Mouse (Mus musculus) midbrain, postnatal 0 days (tissue): ENCODE data around the gene Taf12. TPM values are rescaled to one million over a fixed set of nuclear protein-coding genes. Genes with fewer than 3 reads are reported as not detected.

Experiments
- ATAC-seq: fragments of 200-750 bp; cut with Nextera tagmentation; 2 replicates; pipeline ENCODE4 v1.8.0; 2017; ENCODE audit warnings: moderate number of reproducible peaks, mild to moderate bottlenecking, moderate TSS enrichment, moderate library complexity; ENCODE audit not compliant: low FRiP score
- DNase-seq: peaks from one replicate; pipeline ENCODE4 v3.0.0-alpha.2; 2015; ENCODE audit warnings: low spot score
- H3K27ac ChIP-seq: fragments of 300-500 bp; sonication (generic); 2 replicates; pipeline ENCODE4 v1.5.1; 2014; ENCODE audit warnings: low read depth, mild to moderate bottlenecking, low read length, mixed read lengths
- H3K27me3 ChIP-seq: fragments of 300-500 bp; sonication (generic); 2 replicates; pipeline ENCODE4 v1.6.1; 2014; ENCODE audit warnings: low read length, control low read depth, mixed read lengths; ENCODE audit not compliant: insufficient read depth
- H3K36me3 ChIP-seq: fragments of 300-500 bp; sonication (generic); 2 replicates; pipeline ENCODE4 v1.6.1; 2014; ENCODE audit warnings: low read length, control low read depth, mixed read lengths; ENCODE audit not compliant: insufficient read depth
- H3K4me1 ChIP-seq: fragments of 300-500 bp; sonication (generic); 2 replicates; pipeline ENCODE4 v1.6.1; 2014; ENCODE audit warnings: mild to moderate bottlenecking, control low read depth, antibody characterized with exemption, low read length, mixed read lengths; ENCODE audit not compliant: insufficient read depth
- H3K4me2 ChIP-seq: fragments of 300-500 bp; sonication (generic); 2 replicates; pipeline ENCODE4 v1.6.1; 2014; ENCODE audit warnings: low read depth, mild to moderate bottlenecking, low read length, mixed read lengths; ENCODE audit not compliant: poor library complexity, severe bottlenecking
- H3K4me3 ChIP-seq: fragments of 300-500 bp; sonication (generic); 2 replicates; pipeline ENCODE4 v1.5.1; 2014; ENCODE audit warnings: low read depth, mild to moderate bottlenecking, low read length, moderate library complexity
- H3K9ac ChIP-seq: fragments of 300-500 bp; sonication (generic); replicated peaks from 2 replicates; pipeline ENCODE4 v1.6.1; 2014; ENCODE audit warnings: mild to moderate bottlenecking, low read length, moderate library complexity, mixed read lengths; ENCODE audit not compliant: poor library complexity, severe bottlenecking
- H3K9me3 ChIP-seq: fragments of 300-500 bp; sonication (generic); 2 replicates; pipeline ENCODE4 v1.6.1; 2016; ENCODE audit warnings: low read length, control low read depth
- CTCF ChIP-seq: IDR thresholded peaks from 2 replicates; pipeline ENCODE4 v1.5.1; 2016; ENCODE audit warnings: antibody characterized with exemption, mild to moderate bottlenecking
- WGBS: fragments of 180-500 bp; shearing (Covaris S2); extraction: QIAGEN DNeasy Blood & Tissue Kit; methylation state at CpG from one replicate; pipeline ENCODE4 v1.1.7; 2014; 5-methylcytosine and 5-hydroxymethylcytosine counted together
- polyA plus RNA-seq: library from polyadenylated mRNA; unstranded; fragments of >200 nt; fragmentation: Nextera tagmentation; extraction: Ambion mirVana; gene quantifications from 2 replicates; pipeline ENCODE4 v1.2.1, GENCODE M21; 2015
- total RNA-seq: library from RNA; depleted of rRNA; stranded (reverse); fragments of >200 nt; gene quantifications from 2 replicates; pipeline ENCODE4 v1.2.3, GENCODE M21; 2014; rRNA removed

Taf12 gene
- total RNA-seq = 9.0 and 19.8 TPM in 2 replicates
- 30.3 and 33.1 TPM in 2 replicates for polyA plus RNA-seq

DNA sequence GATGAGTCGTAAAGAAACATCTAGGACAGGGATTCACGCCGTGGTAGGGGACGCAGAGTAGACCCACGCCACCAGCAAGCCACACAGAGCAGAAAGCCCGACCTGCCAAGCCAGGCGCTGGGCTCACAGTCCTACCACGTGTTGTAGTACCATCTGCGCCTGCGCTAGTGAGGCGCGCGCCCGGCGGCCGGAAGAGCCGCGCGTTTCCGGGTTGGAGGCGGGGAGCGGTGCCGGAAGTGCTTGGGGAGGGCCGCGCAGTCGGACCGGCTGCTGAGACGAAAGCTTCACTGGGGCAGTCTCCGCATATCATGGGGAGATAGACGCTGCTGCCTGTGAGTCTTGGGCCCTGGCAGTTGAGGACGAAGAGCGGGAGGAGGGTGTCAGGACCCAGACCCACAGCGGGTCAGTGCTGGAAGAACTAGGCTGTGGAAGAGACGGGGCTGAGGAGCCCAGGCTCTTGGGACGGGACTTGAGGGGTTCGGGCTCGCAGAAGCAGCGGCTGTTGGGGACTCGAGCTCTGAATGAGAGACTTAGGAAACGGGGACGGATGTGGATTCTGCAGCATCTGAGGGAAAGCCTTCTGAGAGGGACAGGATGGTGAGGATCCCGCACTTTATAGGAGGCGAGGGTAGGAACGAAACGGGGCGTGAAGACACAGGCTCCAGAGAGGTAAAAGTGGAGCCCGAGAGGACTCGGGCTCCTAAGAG is at the start of gene Taf12:
Gene Taf12 (plus strand): TSS at position 220 of the 707 bp plus-strand sequence.
- no peak for TF ChIP-seq CTCF
- Histone ChIP-seq H3K4me3 (peak within 1 kb of the TSS; percentile 81), H3K27ac (peak within 1 kb of the TSS; percentile 88), H3K9me3 (no peaks in the 10 kb centered on the region), H3K4me2 (peak within 1 kb of the TSS; percentile 90), H3K36me3 (no peaks in the 10 kb centered on the region), H3K9ac (peak within 1 kb of the TSS; percentile 80), H3K27me3 (no peaks in the 10 kb centered on the region), H3K4me1 (no peaks in the 10 kb centered on the region; the same call in 1 of the 2 replicates)
- ATAC-seq (peak; percentile 94), DNase-seq (peak; percentile 96)
- WGBS = under 1% methylated on average over 48 of the region's 48 CpGs

- no peaks in the 10 kb centered on the region for H3K4me1 ChIP-seq
- H3K36me3 ChIP-seq = peaks cover 53% of the 10 kb centered on the region
- H3K27me3 ChIP-seq = no peaks in the 10 kb centered on the region
- no peak overlapping the region for H3K9ac ChIP-seq
- TF ChIP-seq CTCF = no peak
- H3K4me3 ChIP-seq = no peak overlapping the region
- no peak for ATAC-seq
- WGBS = over 99% methylated on average over 5 of the region's 5 CpGs
- H3K27ac ChIP-seq = no peak overlapping the region
- no peak overlapping the region for H3K4me2 ChIP-seq
- no peaks in the 10 kb centered on the region for H3K9me3 ChIP-seq
- no peak for DNase-seq
Observed at GRCm38 (mm10) chr4:132230422-132230821, 43.8 kb upstream of the Taf12 start.

DNA sequence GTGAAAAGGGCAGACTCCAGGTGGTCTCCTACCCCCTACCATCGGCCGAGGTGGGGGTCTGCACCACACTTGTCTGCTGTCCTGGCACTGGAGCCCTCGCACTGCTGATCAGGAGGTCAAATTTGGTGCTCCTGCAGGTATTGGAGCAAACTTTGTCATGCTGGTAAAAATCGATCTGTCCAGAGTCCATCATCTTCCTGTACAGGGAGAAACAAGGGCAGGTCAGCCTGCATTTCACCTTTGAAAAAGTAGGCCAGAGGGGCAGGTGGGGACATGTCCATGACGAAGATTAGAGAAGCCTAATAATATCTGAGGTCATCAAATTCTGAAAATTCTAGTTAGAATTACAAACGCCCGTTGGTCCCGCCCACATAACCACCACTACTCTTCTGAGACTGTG is 39.5 kb upstream of the Taf12 start:
- H3K9ac ChIP-seq = no peak overlapping the region
- H3K4me2 ChIP-seq = no peak overlapping the region
- WGBS = 95% methylated on average over 8 of the region's 8 CpGs
- H3K36me3 ChIP-seq = peaks cover 41% of the 10 kb centered on the region
- DNase-seq (no peak), ATAC-seq (no peak)
- no peaks in the 10 kb centered on the region for H3K27me3 ChIP-seq
- TF ChIP-seq CTCF = no peak
- no peak overlapping the region for H3K4me3 ChIP-seq
- no peaks in the 10 kb centered on the region for H3K9me3 ChIP-seq
- H3K4me1 ChIP-seq = no peaks in the 10 kb centered on the region
- no peak overlapping the region for H3K27ac ChIP-seq

GRCm38 (mm10) chr4:132238356-132238755 is 35.8 kb upstream of the Taf12 start:
- WGBS = 91% methylated on average over 4 of the region's 4 CpGs
- no peak overlapping the region for H3K4me2 ChIP-seq
- DNase-seq (no peak), ATAC-seq (no peak)
- no peaks in the 10 kb centered on the region for H3K9me3 ChIP-seq
- H3K4me1 ChIP-seq = no peaks in the 10 kb centered on the region
- H3K27ac ChIP-seq = no peak overlapping the region
- no peak for TF ChIP-seq CTCF
- peaks cover 38% of the 10 kb centered on the region for H3K36me3 ChIP-seq
- H3K4me3 ChIP-seq = no peak overlapping the region
- H3K9ac ChIP-seq = no peak overlapping the region
- no peaks in the 10 kb centered on the region for H3K27me3 ChIP-seq

DNA sequence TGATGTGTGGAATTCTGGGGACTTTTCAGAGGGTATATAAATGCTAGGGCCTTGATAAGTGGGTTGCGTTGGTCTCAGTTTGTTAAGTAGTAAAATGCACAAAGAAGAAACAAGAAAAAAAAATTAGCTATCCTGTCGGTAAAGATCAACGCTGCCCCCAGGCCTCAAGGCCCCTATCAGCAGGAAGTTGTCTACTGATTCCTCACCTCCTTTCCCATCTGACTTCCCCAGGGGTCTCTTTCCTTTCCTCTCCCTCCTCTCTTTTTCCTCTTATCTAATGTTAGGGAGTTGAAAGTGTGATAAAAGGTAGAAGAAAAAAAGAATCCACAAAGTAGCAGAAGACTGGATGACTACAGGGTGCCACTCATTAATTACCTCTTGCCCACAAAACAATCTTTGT is 33.8 kb upstream of the Taf12 start:
- no peak for TF ChIP-seq CTCF
- DNase-seq = no peak
- no peak overlapping the region for H3K4me2 ChIP-seq
- no peak overlapping the region for H3K4me3 ChIP-seq
- no peak for ATAC-seq
- no peak overlapping the region for H3K9ac ChIP-seq
- 89% methylated on average over 3 of the region's 3 CpGs for WGBS
- peaks cover 32% of the 10 kb centered on the region for H3K36me3 ChIP-seq
- no peaks in the 10 kb centered on the region for H3K4me1 ChIP-seq
- no peaks in the 10 kb centered on the region for H3K27me3 ChIP-seq
- no peaks in the 10 kb centered on the region for H3K9me3 ChIP-seq
- no peak overlapping the region for H3K27ac ChIP-seq

- H3K36me3 ChIP-seq = peaks cover 27% of the 10 kb centered on the region
- no peak overlapping the region for H3K9ac ChIP-seq
- no peak overlapping the region for H3K27ac ChIP-seq
- DNase-seq (no peak), ATAC-seq (no peak)
- no peak overlapping the region for H3K4me2 ChIP-seq
- TF ChIP-seq CTCF = no peak
- H3K27me3 ChIP-seq = no peaks in the 10 kb centered on the region
- H3K9me3 ChIP-seq = no peaks in the 10 kb centered on the region
- no peak overlapping the region for H3K4me3 ChIP-seq
- WGBS = 89% methylated on average over 3 of the region's 3 CpGs
- H3K4me1 ChIP-seq = no peaks in the 10 kb centered on the region
Observed at GRCm38 (mm10) chr4:132241208-132241607, 33.0 kb upstream of the Taf12 start.
